Mouse (Mus musculus) embryo, embryonic 11 days (tissue): ENCODE data around the gene Hmox1.

Source experiments
- DNase-seq: peaks from one replicate; pipeline ENCODE4 v3.0.0-alpha.2; 2015

Hmox1 gene

GRCm38 (mm10) chr8:75093399-75094156, at the start of gene Hmox1:
Hmox1 (plus strand) TSS chr8:75093621.
- peak; percentile 95 for DNase-seq

GRCm38 (mm10) chr8:75046303-75046702, 47.1 kb upstream of the Hmox1 start:
- DNase-seq: no peak

GRCm38 (mm10) chr8:75047784-75048183, 45.6 kb upstream of the Hmox1 start:
- DNase-seq: no peak

GRCm38 (mm10) chr8:75053342-75053741, 40.1 kb upstream of the Hmox1 start:
- no peak for DNase-seq

- DNase-seq: no peak
Measured at GRCm38 (mm10) chr8:75055673-75056072, 37.7 kb upstream of the Hmox1 start.

GRCm38 (mm10) chr8:75060022-75060421, 33.4 kb upstream of the Hmox1 start:
- DNase-seq: no peak

- no peak for DNase-seq
Measured at GRCm38 (mm10) chr8:75060815-75061214, 32.6 kb upstream of the Hmox1 start.

- DNase-seq: no peak
Measured at GRCm38 (mm10) chr8:75063290-75063689, 30.1 kb upstream of the Hmox1 start.

GRCm38 (mm10) chr8:75064790-75065189, 28.6 kb upstream of the Hmox1 start:
- no peak for DNase-seq

- DNase-seq: no peak
Measured at GRCm38 (mm10) chr8:75067287-75067686, 26.1 kb upstream of the Hmox1 start.

- no peak for DNase-seq
Measured at GRCm38 (mm10) chr8:75070297-75070696, 23.1 kb upstream of the Hmox1 start.

- peak; percentile 86 for DNase-seq
Measured at GRCm38 (mm10) chr8:75071627-75072346, 21.6 kb upstream of the Hmox1 start.

GRCm38 (mm10) chr8:75074876-75075275, 18.5 kb upstream of the Hmox1 start:
- DNase-seq: no peak

- DNase-seq: no peak
Measured at GRCm38 (mm10) chr8:75078215-75078614, 15.2 kb upstream of the Hmox1 start.

- no peak for DNase-seq
Measured at GRCm38 (mm10) chr8:75078851-75079250, 14.6 kb upstream of the Hmox1 start.

GRCm38 (mm10) chr8:75081364-75082040, 11.9 kb upstream of the Hmox1 start:
- DNase-seq: no peak

GRCm38 (mm10) chr8:75082181-75082805, 11.1 kb upstream of the Hmox1 start:
- no peak for DNase-seq

- DNase-seq: peak; percentile 96
Measured at GRCm38 (mm10) chr8:75083846-75084245, 9.6 kb upstream of the Hmox1 start.

GRCm38 (mm10) chr8:75084382-75085064, 8.9 kb upstream of the Hmox1 start:
- no peak for DNase-seq

- no peak for DNase-seq
Measured at GRCm38 (mm10) chr8:75086002-75086401, 7.4 kb upstream of the Hmox1 start.

- no peak for DNase-seq
Measured at GRCm38 (mm10) chr8:75087127-75087526, 6.3 kb upstream of the Hmox1 start.
